Mouse (Mus musculus) activated CD4-positive, CD25-positive, alpha-beta regulatory T cell, adult 4 months (primary cell): ENCODE measurements around the gene Zfand4. TPM values are rescaled to one million over a fixed set of nuclear protein-coding genes. Genes with fewer than 3 reads are reported as not detected.
"Not testable (repeated sequence)": the region's sequence is repeated elsewhere in the genome, so short reads cannot be mapped to it uniquely, and the experiment has no call there.

Source experiments
- ATAC-seq: one replicate; pipeline ENCODE4 v1.8.0; 2017
- polyA plus RNA-seq, 2 experiments: library from polyadenylated mRNA; unstranded; fragments of 100-300 nt; shearing (Covaris generic); gene quantifications; one replicate each; pipeline ENCODE4 v1.2.1; 2017

The Zfand4 gene
- polyA plus RNA-seq, 2 experiments from 2014 or later: 1.9 to 2.4 TPM

- no peak for ATAC-seq
These were observed 62.6 kb downstream of the Zfand4 start for GRCm38 (mm10) chr6:116326641-116327040.

GRCm38 (mm10) chr6:116331396-116331795, 67.4 kb downstream of the Zfand4 start:
- no peak for ATAC-seq

GRCm38 (mm10) chr6:116337466-116337834, 73.4 kb downstream of the Zfand4 start:
- ATAC-seq: no peak

GRCm38 (mm10) chr6:116337835-116338501, 73.9 kb downstream of the Zfand4 start, which contains the start of gene March8:
Gene March8 (plus strand): TSS chr6:116338024.
- peak; percentile 36 for ATAC-seq

- no peak for ATAC-seq
These were observed 74.5 kb downstream of the Zfand4 start for GRCm38 (mm10) chr6:116338520-116338919.

GRCm38 (mm10) chr6:116339088-116339487, 75.1 kb downstream of the Zfand4 start:
- no peak for ATAC-seq

- ATAC-seq: no peak
These were observed 76.5 kb downstream of the Zfand4 start for GRCm38 (mm10) chr6:116340521-116340920.

GRCm38 (mm10) chr6:116347953-116348352, 83.9 kb downstream of the Zfand4 start:
- no peak for ATAC-seq

GRCm38 (mm10) chr6:116349997-116350396, 86.0 kb downstream of the Zfand4 start:
- ATAC-seq: no peak

- no peak for ATAC-seq
These were observed 86.6 kb downstream of the Zfand4 start for GRCm38 (mm10) chr6:116350643-116351042.

- no peak for ATAC-seq
These were observed 87.5 kb downstream of the Zfand4 start for GRCm38 (mm10) chr6:116351534-116351933.

- ATAC-seq: no peak
These were observed 89.4 kb downstream of the Zfand4 start for GRCm38 (mm10) chr6:116353428-116353827.

- not testable (repeated sequence) for ATAC-seq
These were observed 92.4 kb downstream of the Zfand4 start for GRCm38 (mm10) chr6:116356311-116356947.

- ATAC-seq: no peak
These were observed 92.9 kb downstream of the Zfand4 start for GRCm38 (mm10) chr6:116356948-116357325.

GRCm38 (mm10) chr6:116358056-116358455, 94.0 kb downstream of the Zfand4 start:
- no peak for ATAC-seq

- no peak for ATAC-seq
These were observed 95.2 kb downstream of the Zfand4 start for GRCm38 (mm10) chr6:116359256-116359655.

GRCm38 (mm10) chr6:116361463-116361862, 97.4 kb downstream of the Zfand4 start:
- no peak for ATAC-seq

- ATAC-seq: no peak
These were observed 98.0 kb downstream of the Zfand4 start for GRCm38 (mm10) chr6:116361993-116362392.

GRCm38 (mm10) chr6:116367971-116368370, 103.9 kb downstream of the Zfand4 start:
- no peak for ATAC-seq

GRCm38 (mm10) chr6:116369811-116370210, 105.8 kb downstream of the Zfand4 start:
- ATAC-seq: no peak

GRCm38 (mm10) chr6:116370216-116370976, 106.4 kb downstream of the Zfand4 start:
- no peak for ATAC-seq

GRCm38 (mm10) chr6:116371500-116371899, 107.5 kb downstream of the Zfand4 start:
- no peak for ATAC-seq

- no peak for ATAC-seq
These were observed 110.1 kb downstream of the Zfand4 start for GRCm38 (mm10) chr6:116374136-116374535.

- ATAC-seq: no peak
These were observed 110.6 kb downstream of the Zfand4 start for GRCm38 (mm10) chr6:116374618-116375017.
